Mouse (Mus musculus) MEL (cell line): ENCODE measurements around the gene Aim2.

Source experiments
- CTCF ChIP-seq, 3 experiments: IDR thresholded peaks in 2 of 3; conservative IDR thresholded peaks in 1 of 3; 2 replicates each; pipeline ENCODE4 v1.5.1; 2011 to 2012; ENCODE audit warnings: low read length in 3 of 3, low read depth in 2 of 3, mild to moderate bottlenecking in 2 of 3, improper control_type of control experiment in 1 of 3, inconsistent platforms in 1 of 3, mixed read lengths in 1 of 3, moderate library complexity in 1 of 3; ENCODE audit not compliant: control insufficient read depth in 1 of 3, insufficient read depth in 1 of 3, poor library complexity in 1 of 3, severe bottlenecking in 1 of 3
- ELF1 ChIP-seq: IDR thresholded peaks from 2 replicates; pipeline ENCODE4 v1.6.1; 2014; ENCODE audit warnings: low read depth, mild to moderate bottlenecking, inconsistent platforms, low read length, improper control_type of control experiment, moderate library complexity
- EP300 ChIP-seq, 2 experiments: IDR thresholded peaks; 2 replicates each; pipeline ENCODE4 v1.6.1; 2011; ENCODE audit warnings: improper control_type of control experiment in 2 of 2, low read length in 2 of 2, low read depth in 1 of 2, mild to moderate bottlenecking in 1 of 2
- MEF2A ChIP-seq: IDR thresholded peaks from 2 replicates; pipeline ENCODE4 v1.6.1; 2014; ENCODE audit warnings: low read depth, mild to moderate bottlenecking, inconsistent platforms, low read length, improper control_type of control experiment; ENCODE audit not compliant: poor library complexity, insufficient replicate concordance, severe bottlenecking; ENCODE audit errors: extremely low read depth
- MYB ChIP-seq: IDR thresholded peaks from 2 replicates; pipeline ENCODE4 v1.6.1; 2011; ENCODE audit warnings: mild to moderate bottlenecking, low read depth, low read length, improper control_type of control experiment
- MYC ChIP-seq: IDR thresholded peaks from 2 replicates; pipeline ENCODE4 v1.6.1; 2011; ENCODE audit warnings: low read depth, mild to moderate bottlenecking, low read length, improper control_type of control experiment, moderate library complexity
- POLR2A ChIP-seq, 2 experiments: IDR thresholded peaks; 2 replicates each; pipeline ENCODE4 v1.6.1; 2011 to 2012; ENCODE audit warnings: low read length in 2 of 2, mild to moderate bottlenecking in 2 of 2, control low read depth in 1 of 2, improper control_type of control experiment in 1 of 2, low read depth in 1 of 2, moderate library complexity in 1 of 2; ENCODE audit not compliant: control insufficient read depth in 1 of 2, insufficient read depth in 1 of 2, poor library complexity in 1 of 2
- POLR2AphosphoS5 ChIP-seq: IDR thresholded peaks from 2 replicates; pipeline ENCODE4 v1.6.1; 2012; ENCODE audit warnings: low read depth, borderline replicate concordance, mild to moderate bottlenecking, inconsistent platforms, low read length, moderate library complexity, mixed read lengths
- RCOR1 ChIP-seq: IDR thresholded peaks from 2 replicates; pipeline ENCODE4 v1.6.1; 2012; ENCODE audit warnings: low read depth, mild to moderate bottlenecking, inconsistent platforms, low read length, improper control_type of control experiment
- TBP ChIP-seq: IDR thresholded peaks from 2 replicates; pipeline ENCODE4 v1.8.0; 2011; ENCODE audit warnings: low read depth, low read length, improper control_type of control experiment
- TCF12 ChIP-seq: IDR thresholded peaks from 2 replicates; pipeline ENCODE4 v1.6.1; 2014; ENCODE audit warnings: low read depth, mild to moderate bottlenecking, inconsistent platforms, low read length, improper control_type of control experiment, moderate library complexity
- USF1 ChIP-seq: IDR thresholded peaks from 2 replicates; pipeline ENCODE4 v1.6.1; 2014; ENCODE audit warnings: low read depth, mild to moderate bottlenecking, inconsistent platforms, low read length, improper control_type of control experiment, moderate library complexity
- ZC3H11A ChIP-seq: IDR thresholded peaks from 2 replicates; pipeline ENCODE4 v1.6.1; 2012; ENCODE audit warnings: low read depth, mild to moderate bottlenecking, inconsistent platforms, low read length, improper control_type of control experiment
- ZKSCAN1 ChIP-seq: IDR thresholded peaks from 2 replicates; pipeline ENCODE4 v1.6.1; 2012; ENCODE audit warnings: low read depth, mild to moderate bottlenecking, inconsistent platforms, low read length, improper control_type of control experiment, moderate library complexity

- no peak for TF ChIP-seq USF1
- no peak for TF ChIP-seq EP300 (IDR thresholded peaks at IDR 0.05; ENCODE audit: low read depth in 1 of 2, low read length in 2 of 2)
- TF ChIP-seq ELF1: no peak
- no peak for TF ChIP-seq ZC3H11A
- TF ChIP-seq CTCF (IDR thresholded peaks at IDR 0.05 in 2 of 3, conservative IDR thresholded peaks at IDR 0.05 in 1 of 3; ENCODE audit: control insufficient read depth in 1 of 3, insufficient read depth in 1 of 3, low read depth in 2 of 3, low read length in 3 of 3, poor library complexity in 1 of 3, severe bottlenecking in 1 of 3): no peak
- no peak for TF ChIP-seq POLR2A (IDR thresholded peaks at IDR 0.05; ENCODE audit: control insufficient read depth in 1 of 2, insufficient read depth in 1 of 2, low read depth in 1 of 2, low read length in 2 of 2, poor library complexity in 1 of 2)
- no peak for TF ChIP-seq POLR2AphosphoS5
- no peak for TF ChIP-seq RCOR1
- no peak for TF ChIP-seq TCF12
- TF ChIP-seq TBP: no peak
- no peak for TF ChIP-seq ZKSCAN1
- TF ChIP-seq MYB: no peak
- no peak for TF ChIP-seq MEF2A
- no peak for TF ChIP-seq MYC
Observed at GRCm38 (mm10) chr1:173426345-173426744, 75.7 kb downstream of the Aim2 start.
